Mouse (Mus musculus) lung, postnatal 0 days (tissue): Measurements from ENCODE around the gene Mpv17.

ENCODE experiments used
- CTCF ChIP-seq: IDR thresholded peaks from 2 replicates; pipeline ENCODE4 v1.5.1; 2016; ENCODE audit warnings: antibody characterized with exemption, mild to moderate bottlenecking
- EP300 ChIP-seq: IDR thresholded peaks from 2 replicates; pipeline ENCODE4 v1.6.1; 2016; ENCODE audit warnings: antibody characterized with exemption, mild to moderate bottlenecking, control low read depth

DNA sequence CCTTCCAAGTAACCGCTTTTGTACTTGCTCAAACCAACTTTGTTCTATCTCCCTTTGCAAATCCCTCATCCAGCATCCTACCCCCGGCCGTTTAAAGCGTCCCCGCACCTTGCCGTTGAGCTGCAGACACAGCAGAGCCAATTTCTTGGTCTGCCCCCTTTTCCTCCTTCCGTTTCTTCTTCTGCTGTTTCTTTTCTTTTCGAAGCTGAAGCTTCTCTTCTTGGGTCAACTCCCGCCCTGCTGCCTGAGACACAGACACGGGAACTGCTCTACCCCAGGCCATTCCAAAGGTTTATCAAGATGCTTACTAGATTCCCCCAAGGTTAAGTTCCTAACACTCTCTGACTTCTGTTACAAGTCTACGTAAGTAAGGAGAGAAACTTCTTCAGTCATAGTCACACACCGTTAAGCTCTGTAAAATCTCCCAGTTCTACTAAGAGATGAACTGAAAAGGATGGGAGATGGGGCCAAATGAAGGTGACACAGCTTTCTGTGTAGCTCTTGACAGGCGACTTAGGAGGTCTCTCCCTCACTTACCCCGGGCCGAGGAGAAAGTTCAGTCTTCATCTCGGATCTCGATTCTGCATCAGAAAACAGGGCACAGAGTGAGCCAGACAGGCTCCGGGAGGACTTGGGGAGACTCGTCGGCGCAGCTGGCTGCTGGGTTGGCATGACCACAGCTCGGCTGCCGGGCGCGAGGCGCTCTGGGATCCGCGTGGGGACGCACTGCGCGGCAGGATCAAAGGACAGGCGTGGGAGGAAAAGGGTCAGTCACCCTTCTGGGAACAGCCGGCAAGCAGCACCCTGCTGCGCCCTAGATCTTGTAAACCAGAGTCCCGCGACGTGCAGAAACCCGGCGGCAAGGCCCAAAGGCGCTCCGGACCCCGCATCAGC, 38.2 kb upstream of the Mpv17 start:
- TF ChIP-seq CTCF, result no peak
- no peak for TF ChIP-seq EP300
